Mouse (Mus musculus) liver, adult 2 months (tissue): ENCODE measurements around the gene Ppm1h.

Source experiments
- CTCF ChIP-seq: fragments of 200-500 bp; IDR thresholded peaks from 2 replicates; pipeline ENCODE4 v1.5.1; 2011; ENCODE audit warnings: low read depth, low read length, control low read depth
- POLR2A ChIP-seq: fragments of 200-500 bp; IDR thresholded peaks from 2 replicates; pipeline ENCODE4 v1.6.1; 2011; ENCODE audit warnings: low read length, control low read depth; ENCODE audit not compliant: insufficient read depth; ENCODE audit errors: extremely low read depth

DNA sequence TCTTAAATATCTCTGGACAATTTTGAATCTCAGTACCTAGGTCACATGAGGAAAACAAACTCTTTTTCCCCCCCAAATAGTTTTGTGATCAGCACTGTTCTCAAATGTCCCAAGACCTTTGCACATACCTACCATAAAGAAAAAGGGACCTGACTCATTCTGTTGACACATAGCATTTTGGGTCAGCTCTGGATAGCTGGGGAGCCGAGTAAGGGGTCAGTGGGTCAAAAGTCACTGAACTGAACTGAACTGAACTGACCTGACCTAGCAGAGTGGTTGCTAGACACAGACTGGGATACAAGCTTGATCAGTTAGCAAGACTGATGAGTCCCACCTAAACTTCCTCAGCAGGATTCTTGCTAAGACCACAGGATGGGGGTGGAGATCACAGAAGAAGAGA lies 6.7 kb downstream of the Ppm1h start:
- TF ChIP-seq POLR2A (no peak), CTCF (no peak)
